Mouse (Mus musculus): ENCODE data around the gene Epc2. TPM values are rescaled to one million over a fixed set of nuclear protein-coding genes. Genes with fewer than 3 reads are reported as not detected.

Gene Epc2
- polyA plus RNA-seq, 1 experiment from 2014 or later, result 5.9 TPM

DNA sequence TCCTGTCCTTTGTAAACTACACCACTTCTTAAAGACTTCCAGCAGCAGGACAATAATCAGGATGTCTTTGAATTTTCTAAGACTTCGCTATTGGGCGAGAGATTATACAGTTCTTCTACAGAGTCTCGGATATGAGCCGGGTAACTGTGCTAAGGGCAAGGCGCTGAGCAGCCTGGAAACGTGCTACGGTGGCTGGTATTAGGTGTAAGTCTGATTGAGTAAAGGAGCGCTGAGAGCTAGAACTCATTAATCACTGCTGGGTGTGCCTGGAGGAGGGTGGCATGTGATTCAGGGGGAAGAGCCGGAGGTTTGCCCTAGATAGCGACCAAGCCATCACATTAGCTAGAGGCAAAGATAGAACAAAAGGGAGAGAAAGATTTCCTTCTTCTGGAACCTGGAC is 25.1 kb upstream of the Epc2 start:
- Histone ChIP-seq H3K27ac (ENCODE audit: low read length) (no peak overlapping the region), H3K4me2 (ENCODE audit: low read depth, low read length) (no peak overlapping the region), H3K27me3 (ENCODE audit: control insufficient read depth, insufficient read depth, low read depth, low read length) (no peaks in the 10 kb centered on the region), H3K4me1 (replicated peaks; ENCODE audit: control insufficient read depth, insufficient read depth, low read length) (no peaks in the 10 kb centered on the region), H3K9me3 (ENCODE audit: control insufficient read depth, low read length) (no peaks in the 10 kb centered on the region), H3K4me3 (ENCODE audit: low read length) (no peak overlapping the region), H3K9ac (ENCODE audit: low read length) (no peak overlapping the region), H3K36me3 (ENCODE audit: control insufficient read depth, insufficient read depth, low read length) (no peaks in the 10 kb centered on the region)
- ATAC-seq (ENCODE audit: low read depth), result no peak
- 53% methylated on average over 10 of the region's 10 CpGs for WGBS

DNA sequence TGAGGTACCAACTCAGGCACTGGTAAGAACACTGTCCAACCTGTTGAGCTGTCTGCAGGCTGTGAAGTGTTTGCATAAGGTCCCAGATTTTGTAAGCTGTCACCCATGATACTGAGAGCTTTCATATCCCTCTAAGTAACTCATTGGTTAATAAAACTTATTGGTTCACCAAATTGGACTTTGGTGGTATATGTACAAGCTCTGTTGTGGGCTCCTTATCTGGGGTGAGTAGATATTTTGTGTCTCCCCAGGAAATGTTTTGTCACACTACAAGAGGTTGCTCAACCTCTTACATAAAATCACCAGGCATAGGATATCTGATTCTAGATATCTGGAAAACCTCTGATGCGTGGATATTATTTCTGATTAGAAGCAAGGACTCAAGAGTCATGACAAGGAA is 20.3 kb upstream of the Epc2 start:
- no peaks in the 10 kb centered on the region for H3K36me3 ChIP-seq (ENCODE audit: control insufficient read depth, insufficient read depth, low read length)
- H3K27ac ChIP-seq (ENCODE audit: low read length), result no peak overlapping the region
- no peak overlapping the region for H3K4me2 ChIP-seq (ENCODE audit: low read depth, low read length)
- no peak overlapping the region for H3K4me3 ChIP-seq (ENCODE audit: low read length)
- no peak overlapping the region for H3K9ac ChIP-seq (ENCODE audit: low read length)
- ATAC-seq (ENCODE audit: low read depth), result no peak
- no peaks in the 10 kb centered on the region for H3K27me3 ChIP-seq (ENCODE audit: control insufficient read depth, insufficient read depth, low read depth, low read length)
- no peaks in the 10 kb centered on the region for H3K9me3 ChIP-seq (ENCODE audit: control insufficient read depth, low read length)
- no peaks in the 10 kb centered on the region for H3K4me1 ChIP-seq (replicated peaks; ENCODE audit: control insufficient read depth, insufficient read depth, low read length)
- WGBS, result 75% methylated on average over 1 of the region's 1 CpGs

DNA sequence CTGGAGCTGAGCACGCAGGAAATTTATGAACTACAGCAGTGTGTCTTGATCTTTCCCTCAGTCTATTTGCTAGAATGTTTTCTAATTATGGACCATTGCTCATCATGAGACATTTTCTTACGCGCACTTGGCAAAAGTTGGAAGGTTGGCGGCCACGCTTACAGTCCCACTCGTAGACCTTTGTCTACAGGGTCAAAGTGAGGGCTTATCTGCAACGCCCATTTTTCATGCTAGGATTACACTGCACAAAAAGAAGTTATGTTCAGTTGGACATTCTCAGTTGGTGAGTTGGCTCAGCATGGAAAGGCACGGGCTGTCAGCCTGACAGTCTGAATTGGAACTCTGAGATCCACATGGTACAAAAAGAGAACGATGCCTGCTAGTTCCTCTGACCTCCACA is 18.1 kb upstream of the Epc2 start:
- no peak for ATAC-seq (ENCODE audit: low read depth)
- Histone ChIP-seq H3K4me1 (replicated peaks; ENCODE audit: control insufficient read depth, insufficient read depth, low read length) (no peaks in the 10 kb centered on the region), H3K27me3 (ENCODE audit: control insufficient read depth, insufficient read depth, low read depth, low read length) (no peaks in the 10 kb centered on the region), H3K9ac (ENCODE audit: low read length) (no peak overlapping the region), H3K9me3 (ENCODE audit: control insufficient read depth, low read length) (no peaks in the 10 kb centered on the region), H3K4me3 (ENCODE audit: low read length) (no peak overlapping the region), H3K36me3 (ENCODE audit: control insufficient read depth, insufficient read depth, low read length) (no peaks in the 10 kb centered on the region), H3K4me2 (ENCODE audit: low read depth, low read length) (no peak overlapping the region), H3K27ac (ENCODE audit: low read length) (no peak overlapping the region)
- 73% methylated on average over 9 of the region's 9 CpGs for whole genome bisulfite sequencing

DNA sequence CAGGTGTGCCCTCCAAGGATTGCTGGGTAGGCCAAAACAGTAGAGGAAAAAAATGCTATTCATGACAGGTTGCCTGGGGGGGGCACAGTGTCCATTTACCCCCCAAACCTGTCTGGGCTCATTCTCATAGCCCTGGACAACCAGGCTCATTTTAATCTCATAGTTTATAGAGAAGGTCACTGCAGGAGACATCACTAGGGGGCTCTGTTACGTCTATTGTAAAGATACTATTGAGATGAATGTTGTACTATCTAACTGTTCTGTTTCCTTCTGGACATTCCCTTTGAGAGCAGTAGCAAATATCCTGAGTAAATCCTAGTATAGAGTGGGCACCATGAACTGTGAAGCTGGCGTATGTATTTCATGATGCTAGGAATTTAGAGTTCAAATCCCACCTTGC is 5.0 kb upstream of the Epc2 start:
- Histone ChIP-seq H3K4me1 (replicated peaks; ENCODE audit: control insufficient read depth, insufficient read depth, low read length) (no peaks in the 10 kb centered on the region), H3K4me2 (ENCODE audit: low read depth, low read length) (no peak overlapping the region), H3K36me3 (ENCODE audit: control insufficient read depth, insufficient read depth, low read length) (no peaks in the 10 kb centered on the region), H3K4me3 (ENCODE audit: low read length) (no peak overlapping the region), H3K27ac (ENCODE audit: low read length) (no peak overlapping the region), H3K9me3 (ENCODE audit: control insufficient read depth, low read length) (no peaks in the 10 kb centered on the region), H3K9ac (ENCODE audit: low read length) (no peak overlapping the region), H3K27me3 (ENCODE audit: control insufficient read depth, insufficient read depth, low read depth, low read length) (no peaks in the 10 kb centered on the region)
- ATAC-seq (ENCODE audit: low read depth), result no peak
- WGBS, result 58% methylated on average over 2 of the region's 2 CpGs

GRCm38 (mm10) chr2:49447586-49448475 is 3.5 kb upstream of the Epc2 start:
- H3K9me3 ChIP-seq (ENCODE audit: control insufficient read depth, low read length), result no peaks in the 10 kb centered on the region
- H3K27ac ChIP-seq (ENCODE audit: low read length), result no peak overlapping the region
- WGBS, result 49% methylated on average over 8 of the region's 8 CpGs
- H3K4me2 ChIP-seq (ENCODE audit: low read depth, low read length), result no peak overlapping the region
- H3K27me3 ChIP-seq (ENCODE audit: control insufficient read depth, insufficient read depth, low read depth, low read length), result no peaks in the 10 kb centered on the region
- H3K36me3 ChIP-seq (ENCODE audit: control insufficient read depth, insufficient read depth, low read length), result no peaks in the 10 kb centered on the region
- no peaks in the 10 kb centered on the region for H3K4me1 ChIP-seq (replicated peaks; ENCODE audit: control insufficient read depth, insufficient read depth, low read length)
- no peak overlapping the region for H3K4me3 ChIP-seq (ENCODE audit: low read length)
- no peak for ATAC-seq (ENCODE audit: low read depth)
- H3K9ac ChIP-seq (ENCODE audit: low read length), result no peak overlapping the region

DNA sequence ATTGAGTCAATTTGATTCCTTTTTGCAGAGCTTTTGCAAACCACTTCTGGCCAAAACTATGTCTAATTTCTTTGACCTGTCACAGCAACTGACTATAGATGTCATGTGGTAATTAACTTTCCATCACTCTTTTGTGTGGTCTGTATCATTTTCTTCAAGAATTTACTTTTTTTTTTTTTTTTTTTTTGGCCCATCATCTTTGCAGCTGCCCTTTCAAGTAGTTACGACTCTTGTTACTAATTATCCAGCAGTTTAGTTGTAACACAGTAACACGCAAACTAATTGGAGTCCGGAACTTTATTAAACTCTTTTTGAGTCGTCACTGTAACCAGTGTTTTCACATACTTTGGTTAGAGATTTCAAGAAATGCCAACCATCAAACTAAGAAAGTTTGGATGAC is 819 bp upstream of the Epc2 start:
- Histone ChIP-seq H3K4me2 (ENCODE audit: low read depth, low read length) (peak overlapping the region; percentile 75), H3K4me3 (ENCODE audit: low read length) (peak overlapping the region; percentile 96), H3K36me3 (ENCODE audit: control insufficient read depth, insufficient read depth, low read length) (no peaks in the 10 kb centered on the region), H3K9me3 (ENCODE audit: control insufficient read depth, low read length) (no peaks in the 10 kb centered on the region), H3K9ac (ENCODE audit: low read length) (peak overlapping the region; percentile 99), H3K27ac (ENCODE audit: low read length) (peak overlapping the region; percentile 99), H3K27me3 (ENCODE audit: control insufficient read depth, insufficient read depth, low read depth, low read length) (no peaks in the 10 kb centered on the region), H3K4me1 (replicated peaks; ENCODE audit: control insufficient read depth, insufficient read depth, low read length) (peaks cover 2% of the 10 kb centered on the region; the same call in 1 of the 2 replicates)
- ATAC-seq (ENCODE audit: low read depth), result no peak
- WGBS, result 19% methylated on average over 4 of the region's 4 CpGs

GRCm38 (mm10) chr2:49451637-49452211 is 438 bp downstream of the Epc2 start:
- H3K9ac ChIP-seq (ENCODE audit: low read length), result peak overlapping the region; percentile 99
- H3K4me2 ChIP-seq (ENCODE audit: low read depth, low read length), result peak overlapping the region; percentile 82; the same call in 1 of the 2 replicates
- WGBS, result under 1% methylated on average over 49 of the region's 64 CpGs

DNA sequence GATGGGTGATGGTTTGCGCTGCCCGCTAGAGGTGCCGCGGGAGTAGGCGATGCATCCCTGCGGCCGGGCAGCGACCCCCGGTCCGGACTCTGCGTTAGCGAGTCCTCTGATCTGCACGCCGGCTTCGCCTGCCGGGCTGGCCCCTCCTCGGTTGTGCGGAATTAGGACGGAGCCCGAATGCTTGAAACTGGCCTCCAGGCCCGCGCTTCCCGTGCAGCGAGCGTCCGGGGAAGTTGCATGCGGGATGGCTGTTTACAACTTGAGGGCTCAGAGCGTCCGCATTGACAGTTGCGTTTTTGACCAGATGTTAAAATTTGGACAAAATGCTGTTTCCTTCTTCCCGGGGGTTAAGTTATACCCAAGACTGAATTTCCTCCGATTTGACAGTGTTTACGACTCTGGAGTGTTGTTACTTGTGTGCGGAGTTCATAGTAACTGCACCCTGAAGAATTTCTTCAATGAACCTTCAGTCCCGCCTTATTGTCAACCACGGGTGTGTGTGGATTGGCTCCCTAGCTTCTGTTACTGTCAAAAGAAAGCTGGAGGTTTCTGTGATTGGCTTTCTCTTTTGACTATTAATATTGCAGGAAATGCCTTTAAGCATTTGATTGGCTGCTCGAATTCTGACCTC is 1.3 kb downstream of the Epc2 start:
- WGBS, result under 1% methylated on average over 37 of the region's 37 CpGs
- H3K9ac ChIP-seq (ENCODE audit: low read length), result peak overlapping the region; percentile 99
- peak; percentile 37 for ATAC-seq (ENCODE audit: low read depth)
- H3K27me3 ChIP-seq (ENCODE audit: control insufficient read depth, insufficient read depth, low read depth, low read length), result no peaks in the 10 kb centered on the region
- H3K4me1 ChIP-seq (replicated peaks; ENCODE audit: control insufficient read depth, insufficient read depth, low read length), result peaks cover 2% of the 10 kb centered on the region; the same call in 1 of the 2 replicates
- no peaks in the 10 kb centered on the region for H3K36me3 ChIP-seq (ENCODE audit: control insufficient read depth, insufficient read depth, low read length)
- H3K4me3 ChIP-seq (ENCODE audit: low read length), result peak overlapping the region; percentile 96
- peak overlapping the region; percentile 99 for H3K27ac ChIP-seq (ENCODE audit: low read length)
- no peaks in the 10 kb centered on the region for H3K9me3 ChIP-seq (ENCODE audit: control insufficient read depth, low read length)
- H3K4me2 ChIP-seq (ENCODE audit: low read depth, low read length), result peak overlapping the region; percentile 82

More at GRCm38 (mm10) chr2:49451637-49452211, 438 bp downstream of the Epc2 start:
- no peaks in the 10 kb centered on the region for H3K9me3 ChIP-seq (ENCODE audit: control insufficient read depth, low read length)
- peak overlapping the region; percentile 99 for H3K27ac ChIP-seq (ENCODE audit: low read length)
- H3K4me1 ChIP-seq (replicated peaks; ENCODE audit: control insufficient read depth, insufficient read depth, low read length), result peaks cover 2% of the 10 kb centered on the region; the same call in 1 of the 2 replicates
- peak overlapping the region; percentile 96 for H3K4me3 ChIP-seq (ENCODE audit: low read length)
- peak; percentile 90 for ATAC-seq (ENCODE audit: low read depth)
- H3K27me3 ChIP-seq (ENCODE audit: control insufficient read depth, insufficient read depth, low read depth, low read length), result no peaks in the 10 kb centered on the region
- no peaks in the 10 kb centered on the region for H3K36me3 ChIP-seq (ENCODE audit: control insufficient read depth, insufficient read depth, low read length)

DNA sequence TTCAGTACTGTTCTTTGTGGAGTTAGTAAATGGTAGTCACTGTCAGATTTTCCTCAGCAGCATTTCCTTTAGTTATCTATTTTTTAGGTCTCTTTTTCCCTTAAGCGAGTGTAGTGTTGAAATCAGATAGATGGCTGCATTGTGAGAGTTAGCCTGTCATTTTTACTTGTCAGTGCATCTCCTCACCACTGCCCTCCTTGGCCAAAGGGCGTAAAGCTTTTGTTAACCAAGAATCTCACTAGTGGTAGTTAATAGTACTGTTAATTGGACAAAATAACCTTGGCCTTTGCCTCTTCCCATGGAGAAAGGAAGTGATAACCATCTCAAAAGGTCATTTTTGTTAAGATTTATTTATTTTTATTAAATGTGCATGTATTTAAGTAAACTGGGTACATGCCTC is 6.5 kb downstream of the Epc2 start:
- H3K4me1 ChIP-seq (replicated peaks; ENCODE audit: control insufficient read depth, insufficient read depth, low read length), result peaks cover 2% of the 10 kb centered on the region; the same call in 1 of the 2 replicates
- WGBS, result 82% methylated on average over 2 of the region's 2 CpGs
- no peak overlapping the region for H3K27ac ChIP-seq (ENCODE audit: low read length)
- no peaks in the 10 kb centered on the region for H3K27me3 ChIP-seq (ENCODE audit: control insufficient read depth, insufficient read depth, low read depth, low read length)
- H3K9me3 ChIP-seq (ENCODE audit: control insufficient read depth, low read length), result peaks cover 8% of the 10 kb centered on the region
- H3K36me3 ChIP-seq (ENCODE audit: control insufficient read depth, insufficient read depth, low read length), result no peaks in the 10 kb centered on the region
- H3K4me2 ChIP-seq (ENCODE audit: low read depth, low read length), result no peak overlapping the region
- no peak for ATAC-seq (ENCODE audit: low read depth)
- H3K4me3 ChIP-seq (ENCODE audit: low read length), result no peak overlapping the region
- H3K9ac ChIP-seq (ENCODE audit: low read length), result no peak overlapping the region

Measured in lung, embryonic 16.5 days (tissue).